Mouse (Mus musculus) olfactory bulb, adult 2 months (tissue): ENCODE data around the gene Kcnrg. TPM values are rescaled to one million over a fixed set of nuclear protein-coding genes. Genes with fewer than 3 reads are reported as not detected.
"Not testable (repeated sequence)": the region's sequence is repeated elsewhere in the genome, so short reads cannot be mapped to it uniquely, and the experiment has no call there.

ENCODE experiments used
- H3K27ac ChIP-seq: fragments of 200-500 bp; 2 replicates; pipeline ENCODE4 v1.5.1; 2012; ENCODE audit warnings: low read depth, low read length; ENCODE audit not compliant: insufficient read depth
- H3K4me1 ChIP-seq: fragments of 200-500 bp; 2 replicates; pipeline ENCODE4 v1.6.1; 2012; ENCODE audit warnings: low read length; ENCODE audit not compliant: control insufficient read depth, insufficient read depth
- H3K4me3 ChIP-seq: fragments of 200-500 bp; 2 replicates; pipeline ENCODE4 v1.5.1; 2012; ENCODE audit warnings: mild to moderate bottlenecking, low read depth, low read length, moderate library complexity; ENCODE audit not compliant: insufficient read depth
- CTCF ChIP-seq: fragments of 200-500 bp; IDR thresholded peaks from 2 replicates; pipeline ENCODE4 v1.5.1; 2012; ENCODE audit warnings: low read depth, mild to moderate bottlenecking, low read length, moderate library complexity; ENCODE audit not compliant: insufficient read depth
- POLR2A ChIP-seq: fragments of 200-500 bp; IDR thresholded peaks from 2 replicates; pipeline ENCODE4 v1.6.1; 2012; ENCODE audit warnings: mild to moderate bottlenecking, low read depth, low read length, moderate library complexity; ENCODE audit not compliant: insufficient read depth
- WGBS: fragments of 180-500 bp; shearing (Covaris S2); methylation state at CpG from one replicate; pipeline ENCODE4 v1.1.7; 2018; 5-methylcytosine and 5-hydroxymethylcytosine counted together
- polyA plus RNA-seq: library from polyadenylated mRNA; stranded (reverse); fragments of >200 nt; gene quantifications from 2 replicates; pipeline ENCODE4 v1.2.4, GENCODE M21; 2012; ENCODE audit warnings: low replicate concordance; ENCODE audit not compliant: missing spikeins, insufficient read depth, insufficient read length

Gene Kcnrg
- not detected in 2 replicates for polyA plus RNA-seq

GRCm38 (mm10) chr14:61607157-61607556 is at the start of gene Kcnrg:
Gene Kcnrg (plus strand): TSS chr14:61607457.
- H3K27ac ChIP-seq, result 0 out of 2 replicates have a peak within 1 kb of the TSS, but pooled peaks have one; percentile 21
- WGBS, result 86% methylated on average over 3 of the region's 3 CpGs
- no peak within 1 kb of the TSS for H3K4me3 ChIP-seq
- TF ChIP-seq POLR2A (no peak), CTCF (no peak)
- no peaks in the 10 kb centered on the region for H3K4me1 ChIP-seq

GRCm38 (mm10) chr14:61558901-61559300 is 48.4 kb upstream of the Kcnrg start:
- no peak overlapping the region for H3K4me3 ChIP-seq
- H3K27ac ChIP-seq, result no peak overlapping the region
- 94% methylated on average over 6 of the region's 6 CpGs for WGBS
- TF ChIP-seq POLR2A (no peak), CTCF (no peak)
- peaks cover 4% of the 10 kb centered on the region; the same call in 1 of the 2 replicates for H3K4me1 ChIP-seq

DNA sequence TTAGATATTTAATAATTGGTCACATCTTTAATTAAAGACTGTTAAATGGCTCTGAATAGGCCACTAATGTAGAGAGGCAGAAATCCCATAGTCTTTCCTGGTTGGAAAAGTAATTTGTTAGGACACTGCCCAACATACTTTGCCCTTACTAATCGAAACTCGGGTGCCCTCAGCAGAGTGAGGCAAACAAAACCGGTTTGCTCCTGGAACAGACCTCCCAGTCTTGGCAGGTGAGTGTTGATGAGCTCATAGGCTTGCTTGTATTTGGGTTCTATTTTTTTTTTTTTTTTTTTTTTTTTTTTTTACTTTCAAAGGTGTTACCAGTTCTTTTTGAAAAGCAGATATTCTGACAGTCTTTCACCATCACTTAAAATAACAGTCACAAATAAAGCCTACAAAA is 47.4 kb upstream of the Kcnrg start:
- H3K27ac ChIP-seq, result no peak overlapping the region
- H3K4me3 ChIP-seq, result no peak overlapping the region
- 77% methylated on average over 3 of the region's 3 CpGs for WGBS
- TF ChIP-seq CTCF (no peak), POLR2A (no peak)
- H3K4me1 ChIP-seq, result peaks cover 4% of the 10 kb centered on the region; the same call in 1 of the 2 replicates

DNA sequence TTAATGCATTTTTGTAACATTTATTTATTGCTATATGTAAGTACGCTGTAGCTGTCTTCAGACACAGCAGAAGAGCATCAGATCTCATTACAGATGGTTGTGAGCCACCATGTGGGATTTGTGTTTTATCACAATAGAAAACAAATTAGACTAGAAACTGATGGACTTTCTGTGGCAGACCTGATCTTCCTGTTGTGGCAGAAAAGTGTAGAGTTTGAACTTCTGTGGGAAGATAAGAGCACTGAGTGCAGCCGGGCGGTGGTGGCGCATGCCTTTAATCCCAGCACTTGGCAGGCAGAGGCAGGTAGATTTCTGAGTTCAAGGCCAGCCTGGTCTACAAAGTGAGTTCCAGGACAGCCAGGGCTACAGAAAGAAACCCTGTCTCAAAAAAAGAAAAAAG is 41.0 kb upstream of the Kcnrg start:
- H3K27ac ChIP-seq, H3K4me1 ChIP-seq, H3K4me3 ChIP-seq: not testable (repeated sequence)
- 98% methylated on average over 4 of the region's 4 CpGs for WGBS

DNA sequence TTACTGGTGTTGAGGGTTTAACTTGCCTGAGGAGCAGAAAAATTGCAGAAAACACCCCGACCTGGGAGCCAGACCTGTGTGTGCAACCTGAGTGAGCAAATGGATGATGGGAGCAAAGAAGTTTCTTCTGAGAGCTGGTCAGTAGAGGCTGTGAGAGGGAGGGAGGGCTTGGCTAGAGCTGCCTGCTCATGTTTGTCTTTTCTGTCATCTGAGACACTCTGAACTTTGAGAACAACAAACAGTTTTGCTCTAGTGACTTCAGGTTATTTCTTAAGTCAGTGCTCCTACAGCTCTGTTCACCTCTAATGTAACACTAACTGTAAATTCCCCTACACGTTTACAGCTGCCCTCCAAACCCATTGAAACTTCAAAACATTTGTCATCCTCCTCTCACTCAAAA is 37.9 kb upstream of the Kcnrg start:
- no peaks in the 10 kb centered on the region for H3K4me1 ChIP-seq
- no peak overlapping the region for H3K27ac ChIP-seq
- H3K4me3 ChIP-seq, result no peak overlapping the region
- TF ChIP-seq CTCF, result no peak
- TF ChIP-seq POLR2A, result no peak
- WGBS, result 70% methylated on average over 2 of the region's 2 CpGs

DNA sequence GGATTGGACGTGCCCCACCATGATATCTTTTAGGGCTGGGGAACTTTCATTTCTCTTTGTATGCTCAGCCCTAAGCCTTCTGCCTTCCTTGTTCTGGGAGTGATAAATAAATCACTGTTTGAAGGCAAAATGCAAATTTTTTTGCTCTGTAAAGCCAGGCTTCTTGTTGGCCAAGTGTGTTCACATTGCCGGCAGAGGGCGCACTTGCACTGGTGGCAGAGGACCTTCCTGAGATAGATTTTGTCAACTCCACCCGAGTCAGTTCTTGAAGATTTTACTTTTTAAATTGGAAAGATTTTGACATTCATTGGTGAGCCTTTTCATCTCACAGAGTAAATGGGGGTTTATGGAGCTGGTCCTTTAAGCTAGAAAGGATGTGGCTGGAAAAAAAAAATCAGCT is 35.9 kb upstream of the Kcnrg start:
- 8% methylated on average over 4 of the region's 4 CpGs for WGBS
- Histone ChIP-seq H3K4me1 (no peaks in the 10 kb centered on the region), H3K4me3 (no peak overlapping the region), H3K27ac (no peak overlapping the region)
- no peak for TF ChIP-seq POLR2A
- TF ChIP-seq CTCF, result peak; percentile 78

DNA sequence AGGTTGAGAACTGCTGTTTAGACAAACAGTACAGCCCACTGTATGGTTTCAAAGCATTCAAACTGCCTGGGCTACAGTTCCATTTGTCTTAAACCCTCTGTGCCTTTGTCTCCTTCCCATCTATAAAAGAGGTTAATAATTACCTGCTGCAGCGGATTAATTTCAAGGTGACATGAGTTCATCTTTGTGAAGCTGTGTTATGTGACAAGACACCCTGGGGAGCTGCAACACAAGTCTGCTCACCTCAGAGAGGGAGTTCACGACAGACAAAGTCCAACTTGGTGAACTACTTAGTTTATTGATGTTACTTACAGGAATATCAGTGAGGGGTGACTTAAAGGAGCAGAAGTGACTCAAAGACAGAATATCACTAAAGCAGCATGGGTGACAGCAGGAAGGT is 35.1 kb upstream of the Kcnrg start:
- Histone ChIP-seq H3K4me1 (no peaks in the 10 kb centered on the region), H3K4me3 (no peak overlapping the region), H3K27ac (no peak overlapping the region)
- TF ChIP-seq CTCF (no peak), POLR2A (no peak)
- WGBS, result 81% methylated on average over 2 of the region's 2 CpGs

DNA sequence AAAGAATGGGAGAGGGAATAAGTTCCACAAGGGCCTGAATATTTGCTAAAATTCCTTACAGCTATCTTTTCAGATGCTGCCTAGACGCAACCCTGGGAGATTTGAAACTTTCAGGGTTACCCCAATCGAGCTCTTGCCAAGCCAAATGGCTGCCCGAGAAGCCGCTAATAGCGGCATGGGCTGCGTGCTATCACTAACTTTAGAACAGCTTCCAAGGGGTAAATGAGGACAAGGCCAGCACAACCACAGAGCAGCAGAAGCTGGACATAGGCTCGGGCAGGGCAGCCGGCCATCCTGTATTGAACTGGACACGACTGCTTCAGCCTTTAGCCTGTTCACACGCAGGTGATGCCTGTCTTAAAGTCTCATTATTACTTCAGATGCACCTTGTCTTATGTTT is 32.2 kb upstream of the Kcnrg start:
- Histone ChIP-seq H3K4me3 (no peak overlapping the region), H3K4me1 (no peaks in the 10 kb centered on the region), H3K27ac (no peak overlapping the region)
- TF ChIP-seq CTCF, result no peak
- no peak for TF ChIP-seq POLR2A
- 70% methylated on average over 10 of the region's 10 CpGs for whole genome bisulfite sequencing

DNA sequence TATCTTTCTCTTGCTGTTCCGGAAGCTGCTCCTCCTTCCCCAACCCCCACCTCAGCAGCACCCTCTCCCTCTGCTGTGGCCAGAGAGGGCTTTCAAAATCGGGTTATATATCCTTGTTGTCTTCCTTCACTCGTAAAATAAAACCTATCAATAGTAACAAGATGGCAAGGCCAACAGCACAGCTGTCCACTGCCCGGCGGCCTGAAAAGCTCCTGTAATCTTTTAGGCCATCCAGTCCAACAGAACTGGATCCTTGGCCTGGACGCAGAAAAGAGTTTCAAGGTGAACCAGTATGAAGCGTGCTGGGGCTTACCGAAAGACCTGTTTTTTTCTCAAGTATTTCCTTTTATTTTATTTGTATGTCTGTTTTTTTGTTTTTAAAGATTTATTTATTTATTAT is 31.3 kb upstream of the Kcnrg start:
- Histone ChIP-seq H3K4me1 (no peaks in the 10 kb centered on the region), H3K27ac (no peak overlapping the region), H3K4me3 (no peak overlapping the region)
- WGBS, result 95% methylated on average over 8 of the region's 8 CpGs
- TF ChIP-seq CTCF (no peak), POLR2A (no peak)

DNA sequence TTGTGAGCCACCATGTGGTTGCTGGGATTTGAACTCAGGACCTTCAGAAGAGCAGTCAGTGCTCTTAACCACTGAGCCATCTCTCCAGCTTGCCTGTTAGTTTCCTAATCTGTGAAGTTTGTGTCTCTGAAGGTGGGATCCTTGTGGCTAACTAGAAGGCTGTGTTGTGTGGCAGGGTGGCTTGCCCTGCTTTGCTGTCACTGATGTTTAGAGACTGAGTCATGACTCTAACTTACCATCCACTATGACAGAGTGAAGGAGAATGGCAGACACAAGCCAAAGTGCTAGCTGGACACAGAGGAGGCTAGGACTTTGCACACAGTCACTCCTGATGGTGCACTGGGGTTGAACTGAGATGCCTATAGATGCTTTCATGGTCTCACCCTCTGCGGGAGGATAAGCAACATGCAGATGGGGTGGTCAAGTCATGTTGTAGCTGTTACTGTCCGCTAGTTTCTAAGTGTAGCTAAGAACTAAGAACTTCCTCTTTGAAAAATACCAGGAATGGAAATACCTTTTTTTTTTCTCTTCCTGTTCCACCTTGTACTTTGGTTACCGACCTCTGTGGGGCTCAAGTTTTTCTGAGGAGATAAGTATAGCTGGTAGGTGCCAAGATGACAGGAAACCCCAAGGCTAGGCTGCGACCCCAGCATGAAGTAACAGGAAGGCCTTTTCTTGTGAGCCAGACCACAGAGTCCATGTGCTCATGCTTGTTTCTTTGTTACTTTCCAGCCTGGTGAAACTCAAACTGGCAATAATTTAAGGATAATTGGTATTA is 17.8 kb upstream of the Kcnrg start:
- WGBS, result 81% methylated on average over 4 of the region's 4 CpGs

More for the DNA sequence above, 17.8 kb upstream of the Kcnrg start:
- Histone ChIP-seq H3K4me1 (no peaks in the 10 kb centered on the region), H3K27ac (no peak overlapping the region), H3K4me3 (no peak overlapping the region)
- TF ChIP-seq CTCF (no peak), POLR2A (no peak)
